Mouse (Mus musculus) limb, embryonic 11.5 days (tissue): ENCODE measurements around the gene Ltbp1. TPM values are rescaled to one million over a fixed set of nuclear protein-coding genes. Genes with fewer than 3 reads are reported as not detected.

Experiments used
- ATAC-seq: fragments of 200-750 bp; cut with Nextera tagmentation; 2 replicates; pipeline ENCODE4 v1.8.0; 2017; ENCODE audit warnings: low read depth; ENCODE audit not compliant: insufficient number of reproducible peaks, low FRiP score, low TSS enrichment
- DNase-seq: peaks from one replicate; pipeline ENCODE4 v3.0.0-alpha.2; 2015; ENCODE audit warnings: low spot score
- H3K27ac ChIP-seq: fragments of 300-500 bp; sonication (generic); replicated peaks from 2 replicates; pipeline ENCODE4 v1.5.1; 2014; ENCODE audit warnings: low read depth, mild to moderate bottlenecking, low read length
- H3K27me3 ChIP-seq: fragments of 300-500 bp; sonication (generic); 2 replicates; pipeline ENCODE4 v1.6.1; 2014; ENCODE audit warnings: mild to moderate bottlenecking, low read length, mixed read lengths; ENCODE audit not compliant: control insufficient read depth, insufficient read depth
- H3K36me3 ChIP-seq: fragments of 300-500 bp; sonication (generic); 2 replicates; pipeline ENCODE4 v1.6.1; 2014; ENCODE audit warnings: mild to moderate bottlenecking, low read length, moderate library complexity, mixed read lengths; ENCODE audit not compliant: control insufficient read depth, insufficient read depth
- H3K4me1 ChIP-seq: fragments of 300-500 bp; sonication (generic); 2 replicates; pipeline ENCODE4 v1.6.1; 2014; ENCODE audit warnings: low read length, mixed read lengths; ENCODE audit not compliant: control insufficient read depth, insufficient read depth
- H3K4me2 ChIP-seq: fragments of 300-500 bp; sonication (generic); 2 replicates; pipeline ENCODE4 v1.6.1; 2014; ENCODE audit warnings: low read depth, mild to moderate bottlenecking, moderate library complexity; ENCODE audit not compliant: severe bottlenecking
- H3K4me3 ChIP-seq: fragments of 300-500 bp; sonication (generic); 2 replicates; pipeline ENCODE4 v1.5.1; 2014; ENCODE audit warnings: low read depth, low read length
- H3K9ac ChIP-seq: fragments of 300-500 bp; sonication (generic); 2 replicates; pipeline ENCODE4 v1.6.1; 2014; ENCODE audit warnings: mild to moderate bottlenecking, low read length
- H3K9me3 ChIP-seq: fragments of 300-500 bp; sonication (generic); 2 replicates; pipeline ENCODE4 v1.6.1; 2016; ENCODE audit warnings: low read length; ENCODE audit not compliant: control insufficient read depth
- WGBS: fragments of 180-500 bp; shearing (Covaris S2); extraction: QIAGEN DNeasy Blood & Tissue Kit; methylation state at CpG from one replicate; pipeline ENCODE4 v1.1.7; 2014; 5-methylcytosine and 5-hydroxymethylcytosine counted together
- polyA plus RNA-seq: library from polyadenylated mRNA; unstranded; fragments of >200 nt; fragmentation: Nextera tagmentation; extraction: Ambion mirVana; gene quantifications from 2 replicates; pipeline ENCODE4 v1.2.1, GENCODE M21; 2014

The Ltbp1 gene
- polyA plus RNA-seq, 1 experiment from 2014 or later = 29.8 TPM

DNA sequence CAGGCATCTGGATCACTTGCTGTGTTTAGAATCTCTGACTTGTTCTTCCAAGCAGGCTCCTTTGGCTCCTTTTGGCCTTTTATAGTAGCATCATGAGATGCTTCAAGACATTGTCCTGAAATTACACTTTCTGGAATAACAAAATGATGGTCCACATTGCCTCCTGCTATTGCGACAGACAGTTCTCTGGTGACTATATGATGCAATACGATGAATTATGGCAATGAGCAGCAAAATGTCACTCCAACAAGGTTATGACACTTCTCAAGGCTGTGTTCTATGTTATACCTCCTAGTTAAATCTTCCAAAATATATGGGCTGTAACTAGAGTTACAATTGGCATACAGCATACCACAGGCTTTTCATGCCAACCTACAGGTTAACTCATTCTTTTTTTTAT, 211.0 kb downstream of the Ltbp1 start:
- Histone ChIP-seq H3K36me3 (no peaks in the 10 kb centered on the region), H3K27ac (no peak overlapping the region), H3K4me3 (no peak overlapping the region), H3K9me3 (no peaks in the 10 kb centered on the region), H3K9ac (no peak overlapping the region), H3K4me2 (no peak overlapping the region), H3K27me3 (no peaks in the 10 kb centered on the region), H3K4me1 (no peaks in the 10 kb centered on the region)
- DNase-seq (no peak), ATAC-seq (no peak)
- 93% methylated on average over 2 of the region's 2 CpGs for WGBS

- Histone ChIP-seq H3K4me2 (no peak overlapping the region), H3K27ac (no peak overlapping the region), H3K27me3 (no peaks in the 10 kb centered on the region), H3K4me3 (no peak overlapping the region), H3K36me3 (no peaks in the 10 kb centered on the region), H3K4me1 (no peaks in the 10 kb centered on the region), H3K9me3 (no peaks in the 10 kb centered on the region), H3K9ac (no peak overlapping the region)
- no peak for ATAC-seq
- WGBS = 87% methylated on average over 6 of the region's 6 CpGs
- DNase-seq = no peak
These were observed 213.3 kb downstream of the Ltbp1 start for GRCm38 (mm10) chr17:75218700-75219099.

DNA sequence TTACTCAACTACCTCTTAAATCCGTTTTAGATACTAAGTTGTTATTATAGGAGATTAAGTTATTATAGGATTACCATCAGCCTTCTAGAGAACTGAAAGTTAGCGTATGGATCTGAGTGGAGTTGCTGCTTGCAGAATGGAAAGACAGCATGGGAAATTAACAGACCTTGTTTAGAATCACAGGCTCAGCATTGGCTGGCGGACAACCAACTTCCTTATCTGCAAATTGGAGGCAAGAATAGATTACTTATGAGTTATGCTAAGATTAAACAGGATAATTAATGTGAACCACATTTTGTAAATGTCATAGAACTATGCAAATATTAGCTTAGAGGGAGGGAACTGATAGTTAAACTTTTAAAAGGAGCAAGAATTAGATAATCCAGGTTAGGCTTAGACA, 223.0 kb downstream of the Ltbp1 start:
- H3K27ac ChIP-seq = no peak overlapping the region
- no peak overlapping the region for H3K9ac ChIP-seq
- 91% methylated on average over 3 of the region's 3 CpGs for WGBS
- DNase-seq (no peak), ATAC-seq (no peak)
- no peaks in the 10 kb centered on the region for H3K4me1 ChIP-seq
- H3K4me3 ChIP-seq = no peak overlapping the region
- H3K36me3 ChIP-seq = no peaks in the 10 kb centered on the region; the same call in 1 of the 2 replicates
- H3K9me3 ChIP-seq = no peaks in the 10 kb centered on the region
- H3K4me2 ChIP-seq = no peak overlapping the region
- H3K27me3 ChIP-seq = no peaks in the 10 kb centered on the region

DNA sequence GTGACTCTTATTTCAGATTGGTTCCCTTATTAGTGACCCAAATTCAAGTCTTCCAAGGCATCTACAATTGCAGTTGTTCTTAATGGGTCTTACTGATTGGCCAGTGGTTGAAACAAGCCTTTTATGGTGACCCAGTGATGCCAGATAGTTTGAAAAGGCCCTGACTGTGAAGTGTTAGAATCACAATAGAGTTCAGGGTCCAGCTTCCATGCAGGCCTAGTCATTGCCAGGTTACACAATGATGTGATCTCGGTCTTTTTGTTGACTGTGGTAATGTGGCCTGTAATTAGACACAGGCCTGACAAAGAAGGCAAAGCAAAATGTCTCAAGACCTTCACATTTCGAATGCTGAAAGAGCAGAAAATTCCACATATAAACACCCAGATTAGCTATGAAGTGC, 227.8 kb downstream of the Ltbp1 start:
- WGBS = 70% methylated on average over 2 of the region's 2 CpGs
- H3K27ac ChIP-seq = no peak overlapping the region
- ATAC-seq (no peak), DNase-seq (no peak)
- H3K9me3 ChIP-seq = no peaks in the 10 kb centered on the region
- no peaks in the 10 kb centered on the region for H3K36me3 ChIP-seq
- H3K9ac ChIP-seq = no peak overlapping the region
- H3K4me1 ChIP-seq = no peaks in the 10 kb centered on the region
- H3K4me3 ChIP-seq = no peak overlapping the region
- H3K4me2 ChIP-seq = no peak overlapping the region
- H3K27me3 ChIP-seq = no peaks in the 10 kb centered on the region

- ATAC-seq (no peak), DNase-seq (no peak)
- Histone ChIP-seq H3K36me3 (no peaks in the 10 kb centered on the region), H3K4me3 (no peak overlapping the region), H3K4me1 (no peaks in the 10 kb centered on the region), H3K27ac (no peak overlapping the region), H3K27me3 (no peaks in the 10 kb centered on the region), H3K4me2 (no peak overlapping the region), H3K9ac (no peak overlapping the region), H3K9me3 (no peaks in the 10 kb centered on the region)
- WGBS = 93% methylated on average over 4 of the region's 4 CpGs
These were observed 228.6 kb downstream of the Ltbp1 start for GRCm38 (mm10) chr17:75233923-75234322.

GRCm38 (mm10) chr17:75235781-75236180, 230.4 kb downstream of the Ltbp1 start:
- no peak for ATAC-seq
- Histone ChIP-seq H3K4me1 (no peaks in the 10 kb centered on the region), H3K4me2 (no peak overlapping the region), H3K4me3 (no peak overlapping the region), H3K36me3 (no peaks in the 10 kb centered on the region), H3K27me3 (no peaks in the 10 kb centered on the region), H3K27ac (no peak overlapping the region), H3K9me3 (no peaks in the 10 kb centered on the region), H3K9ac (no peak overlapping the region)
- 91% methylated on average over 3 of the region's 3 CpGs for WGBS
- DNase-seq = no peak

- 84% methylated on average over 2 of the region's 2 CpGs for WGBS
These were observed 231.2 kb downstream of the Ltbp1 start for GRCm38 (mm10) chr17:75236543-75236942.

DNA sequence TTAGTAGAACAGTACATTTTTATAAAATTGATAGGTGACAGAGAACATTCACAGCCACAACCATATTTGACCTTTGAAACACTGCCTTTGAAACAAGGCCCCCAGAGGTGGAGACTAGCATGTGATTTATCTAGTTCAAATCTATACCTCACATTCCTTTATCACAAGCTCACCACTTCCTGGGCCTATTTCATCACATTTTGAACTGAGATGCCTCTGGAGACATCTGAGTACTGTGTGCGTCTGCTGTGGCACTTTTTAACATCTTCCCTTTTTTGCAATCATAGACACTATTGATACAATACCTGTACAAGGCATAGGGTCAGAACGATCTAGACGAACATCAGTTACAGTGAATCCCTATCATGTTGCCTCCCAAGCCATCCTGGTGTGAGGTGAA, 232.1 kb downstream of the Ltbp1 start:
- H3K4me1 ChIP-seq = no peaks in the 10 kb centered on the region
- DNase-seq (no peak), ATAC-seq (no peak)
- no peaks in the 10 kb centered on the region for H3K27me3 ChIP-seq
- no peak overlapping the region for H3K4me2 ChIP-seq
- no peak overlapping the region for H3K9ac ChIP-seq
- H3K9me3 ChIP-seq = no peaks in the 10 kb centered on the region
- H3K36me3 ChIP-seq = no peaks in the 10 kb centered on the region
- 94% methylated on average over 3 of the region's 3 CpGs for WGBS
- H3K4me3 ChIP-seq = no peak overlapping the region
- H3K27ac ChIP-seq = no peak overlapping the region

More at GRCm38 (mm10) chr17:75236543-75236942, 231.2 kb downstream of the Ltbp1 start:
- H3K36me3 ChIP-seq = no peaks in the 10 kb centered on the region
- no peaks in the 10 kb centered on the region for H3K4me1 ChIP-seq
- no peaks in the 10 kb centered on the region for H3K27me3 ChIP-seq
- no peaks in the 10 kb centered on the region for H3K9me3 ChIP-seq
- no peak overlapping the region for H3K4me3 ChIP-seq
- H3K27ac ChIP-seq = no peak overlapping the region
- DNase-seq = no peak
- H3K9ac ChIP-seq = no peak overlapping the region
- no peak overlapping the region for H3K4me2 ChIP-seq
- ATAC-seq = no peak

DNA sequence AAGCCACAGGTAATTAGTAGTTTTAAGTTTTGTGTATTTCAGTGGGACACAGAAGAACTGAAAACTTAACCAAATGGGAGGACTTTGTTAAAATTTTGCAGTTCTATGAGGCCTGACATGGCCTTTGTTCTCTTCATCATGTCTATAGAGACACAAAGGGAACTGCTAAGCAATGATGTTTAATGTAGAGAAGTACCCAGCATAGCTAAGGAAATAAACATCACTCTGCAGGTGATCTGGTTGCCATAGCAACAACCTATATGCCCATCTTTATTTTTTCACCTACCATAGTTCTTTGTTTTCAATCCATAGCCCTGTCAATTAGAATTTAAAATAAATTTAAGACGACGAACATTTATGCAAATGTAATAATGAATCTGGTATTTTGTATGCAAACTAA, 233.3 kb downstream of the Ltbp1 start:
- WGBS = 90% methylated on average over 2 of the region's 2 CpGs
- ATAC-seq = no peak
- no peaks in the 10 kb centered on the region for H3K9me3 ChIP-seq
- H3K27me3 ChIP-seq = no peaks in the 10 kb centered on the region
- no peak overlapping the region for H3K4me3 ChIP-seq
- H3K9ac ChIP-seq = no peak overlapping the region
- no peak overlapping the region for H3K27ac ChIP-seq
- no peak for DNase-seq
- no peaks in the 10 kb centered on the region for H3K36me3 ChIP-seq
- no peak overlapping the region for H3K4me2 ChIP-seq
- no peaks in the 10 kb centered on the region for H3K4me1 ChIP-seq
